Mouse (Mus musculus): ENCODE measurements around the gene Csf3.
A peak's percentile ranks its signal among the peaks of the same experiment; 100 is the strongest.
"Not testable (repeated sequence)": the region's sequence is repeated elsewhere in the genome, so short reads cannot be mapped to it uniquely, and the experiment has no call there.

Gene Csf3

GRCm38 (mm10) chr11:98696454-98697216 is 4.4 kb upstream of the Csf3 start:
- no peak for DNase-seq (ENCODE audit: low read depth, low spot score)

- no peak for DNase-seq (ENCODE audit: low read depth, low spot score)
These were observed 3.8 kb upstream of the Csf3 start for GRCm38 (mm10) chr11:98697225-98697624.

- no peak for DNase-seq (ENCODE audit: low read depth, low spot score)
These were observed 2.0 kb upstream of the Csf3 start for GRCm38 (mm10) chr11:98698849-98699640.

GRCm38 (mm10) chr11:98699911-98700310 is 1.2 kb upstream of the Csf3 start:
- DNase-seq (ENCODE audit: low read depth, low spot score) = no peak

- no peak for DNase-seq (ENCODE audit: low read depth, low spot score)
These were observed 1.3 kb downstream of the Csf3 start for GRCm38 (mm10) chr11:98702323-98702722.

- no peak for DNase-seq (ENCODE audit: low read depth, low spot score)
These were observed 4.0 kb downstream of the Csf3 start for GRCm38 (mm10) chr11:98705021-98705420.

- DNase-seq (ENCODE audit: low read depth, low spot score) = no peak
These were observed 6.6 kb downstream of the Csf3 start for GRCm38 (mm10) chr11:98707401-98708281.

- peak; percentile 49 for DNase-seq (ENCODE audit: low read depth, low spot score)
These were observed 7.4 kb downstream of the Csf3 start for GRCm38 (mm10) chr11:98708282-98708956.

- DNase-seq (ENCODE audit: low read depth, low spot score) = peak; percentile 41
These were observed 8.1 kb downstream of the Csf3 start for GRCm38 (mm10) chr11:98709001-98709741.

- DNase-seq (ENCODE audit: low read depth, low spot score) = peak; percentile 83
These were observed 9.5 kb downstream of the Csf3 start for GRCm38 (mm10) chr11:98710416-98711045.

GRCm38 (mm10) chr11:98711046-98711434 is 10.0 kb downstream of the Csf3 start:
- DNase-seq (ENCODE audit: low read depth, low spot score) = no peak

- not testable (repeated sequence) for DNase-seq (ENCODE audit: low read depth, low spot score)
These were observed 10.9 kb downstream of the Csf3 start for GRCm38 (mm10) chr11:98712009-98712408.

GRCm38 (mm10) chr11:98713703-98714102 is 12.6 kb downstream of the Csf3 start:
- DNase-seq (ENCODE audit: low read depth, low spot score) = no peak

GRCm38 (mm10) chr11:98715946-98716345 is 14.9 kb downstream of the Csf3 start:
- DNase-seq (ENCODE audit: low read depth, low spot score) = no peak

- peak; percentile 87 for DNase-seq (ENCODE audit: low read depth, low spot score)
These were observed 16.8 kb downstream of the Csf3 start for GRCm38 (mm10) chr11:98717904-98718303.

GRCm38 (mm10) chr11:98720756-98721155 is 19.7 kb downstream of the Csf3 start:
- no peak for DNase-seq (ENCODE audit: low read depth, low spot score)

GRCm38 (mm10) chr11:98721458-98722226 is 20.6 kb downstream of the Csf3 start:
- peak; percentile 90 for DNase-seq (ENCODE audit: low read depth, low spot score)

- DNase-seq (ENCODE audit: low read depth, low spot score) = no peak
These were observed 22.0 kb downstream of the Csf3 start for GRCm38 (mm10) chr11:98723098-98723497.

GRCm38 (mm10) chr11:98725926-98726506 is 25.0 kb downstream of the Csf3 start:
- no peak for DNase-seq (ENCODE audit: low read depth, low spot score)

Data from skeletal muscle tissue, adult 2 months (tissue).